In genomic region chr2:57238614-57239165, GRCm38 (mm10) we compare ENCODE assay signal across 8 mouse cellular contexts. TPM values are rescaled to one million over a fixed set of nuclear protein-coding genes. Genes with fewer than 3 reads are reported as not detected.
DNase-seq lines count a peak whose midpoint lies in the region; ATAC-seq and TF ChIP-seq lines count a peak whose summit lies in the region.

No protein-coding gene starts in this region.

- H3K27ac ChIP-seq in lung, embryonic 15.5 days, result peak overlapping the region; percentile 86
- H3K27ac ChIP-seq in spleen, adult 2 months (ENCODE audit: insufficient read depth, low read length), result peak overlapping the region; percentile 93

- no peak for TF ChIP-seq POLR2A in spleen, adult 2 months (IDR thresholded peaks at IDR 0.05; ENCODE audit: low read depth, low read length)

- peak; percentile 24 for DNase-seq in adrenal gland, adult 2 months
- DNase-seq in adrenal gland, postnatal 4 days (ENCODE audit: low spot score in 2 of 2), result no peak
- peak; percentile 15 for DNase-seq in urinary bladder, postnatal 14 days (ENCODE audit: low spot score)
- DNase-seq in urinary bladder, adult 2 months (ENCODE audit: low spot score), result no peak
- peak; percentile 74 to 86 for DNase-seq in spleen, adult 2 months (ENCODE audit: low read depth in 1 of 2, low spot score in 2 of 2)
- DNase-seq in right cerebral cortex, postnatal 14 days, result no peak

- peaks cover 22% of the 10 kb centered on the region for H3K4me1 ChIP-seq in lung, embryonic 15.5 days
- peaks cover 3% of the 10 kb centered on the region; the same call in 1 of the 2 replicates for H3K4me1 ChIP-seq in spleen, adult 2 months (ENCODE audit: control insufficient read depth, insufficient read depth, insufficient read length)

- peak overlapping the region; percentile 98 for H3K4me2 ChIP-seq in lung, embryonic 15.5 days

- 4% methylated on average over 17 of the region's 17 CpGs for whole genome bisulfite sequencing in lung, embryonic 15.5 days
- WGBS in spleen, adult 2 months, result under 1% methylated on average over 17 of the region's 17 CpGs

- no peak for TF ChIP-seq CTCF in spleen, adult 2 months (IDR thresholded peaks at IDR 0.05; ENCODE audit: extremely low read depth, insufficient read depth, insufficient read length, insufficient replicate concordance)

- H3K36me3 ChIP-seq in lung, embryonic 15.5 days, result no peaks in the 10 kb centered on the region
- H3K36me3 ChIP-seq in spleen, adult 2 months (ENCODE audit: control insufficient read depth, insufficient read depth, low read length), result no peaks in the 10 kb centered on the region; the same call in 1 of the 2 replicates

- peak overlapping the region; percentile 82 for H3K9ac ChIP-seq in lung, embryonic 15.5 days

- peak overlapping the region; percentile 83 for H3K4me3 ChIP-seq in lung, embryonic 15.5 days
- peak overlapping the region; percentile 71 for H3K4me3 ChIP-seq in spleen, adult 2 months (ENCODE audit: extremely low read depth, insufficient read depth, insufficient read length)

- H3K27me3 ChIP-seq in lung, embryonic 15.5 days, result no peaks in the 10 kb centered on the region
- no peaks in the 10 kb centered on the region for H3K27me3 ChIP-seq in spleen, adult 2 months (ENCODE audit: control insufficient read depth, insufficient read depth, low read length)

- ATAC-seq in hematopoietic stem cell, adult 5-6 weeks (replicated peaks in 1 of 2; ENCODE audit: insufficient read depth in 1 of 2, low FRiP score in 2 of 2, low TSS enrichment in 1 of 2, low read depth in 1 of 2, poor library complexity in 2 of 2, severe bottlenecking in 2 of 2), result peak; percentile 51
- peak; percentile 1; the same call in 1 of the 2 replicates for ATAC-seq in lung, embryonic 15.5 days (ENCODE audit: borderline replicate concordance, extremely low read depth, low FRiP score, low TSS enrichment)

- no peaks in the 10 kb centered on the region for H3K9me3 ChIP-seq in lung, embryonic 15.5 days

RNA-seq across cellular contexts. Expression of gene Gpd2, which starts 1.3 kb away (rescaled TPM):
- 100 to 1,000 TPM; 102 to 130 TPM for total RNA-seq in adrenal gland, adult 2 months (2021)
- polyA plus RNA-seq in adrenal gland, adult 2 months (2012; rRNA removed), result 10.2 and 11.7 TPM in 2 replicates
- total RNA-seq in adrenal gland, postnatal 4 days (2021), result 10 to 100 TPM; 25.1 to 32.7 TPM
- polyA plus RNA-seq in urinary bladder, adult 2 months (2012; rRNA removed), result 7.8 and 9.1 TPM in 2 replicates
- 38.4 and 41.2 TPM in 2 replicates for total RNA-seq in hematopoietic stem cell, adult 5-6 weeks (2017)
- 14.5 and 16.9 TPM in 2 replicates for polyA plus RNA-seq in lung, embryonic 15.5 days (2015; fragmentation: Nextera tagmentation; extraction: Ambion mirVana)
- polyA plus RNA-seq in spleen, adult 2 months (2012; rRNA removed), result 4.8 TPM in 2 replicates

Comparison
In these comparisons a context has a peak if more than half of its experiments do, and no peak if none do; other contexts are left out.
1. DNase-seq: peak in adrenal gland, adult 2 months (single experiment), urinary bladder, postnatal 14 days (single experiment) and spleen, adult 2 months (2 of 2); none in adrenal gland, postnatal 4 days (0 of 2), urinary bladder, adult 2 months (single experiment) and right cerebral cortex, postnatal 14 days (single experiment).